Mouse (Mus musculus) hindbrain, embryonic 13.5 days (tissue): ENCODE measurements around the gene Castor2. TPM values are rescaled to one million over a fixed set of nuclear protein-coding genes. Genes with fewer than 3 reads are reported as not detected.

ENCODE experiments used
- ATAC-seq: fragments of 200-750 bp; cut with Nextera tagmentation; 2 replicates; pipeline ENCODE4 v1.8.0; 2017; ENCODE audit warnings: moderate TSS enrichment; ENCODE audit not compliant: low FRiP score
- H3K27ac ChIP-seq: fragments of 300-500 bp; sonication (generic); 2 replicates; pipeline ENCODE4 v1.5.1; 2015; ENCODE audit warnings: inconsistent platforms, mild to moderate bottlenecking, moderate library complexity
- H3K27me3 ChIP-seq: fragments of 300-500 bp; sonication (generic); 2 replicates; pipeline ENCODE4 v1.6.1; 2015; ENCODE audit warnings: mild to moderate bottlenecking, inconsistent platforms
- H3K36me3 ChIP-seq: fragments of 300-500 bp; sonication (generic); 2 replicates; pipeline ENCODE4 v1.6.1; 2015; ENCODE audit warnings: mild to moderate bottlenecking, inconsistent platforms
- H3K4me1 ChIP-seq: fragments of 300-500 bp; sonication (generic); replicated peaks from 2 replicates; pipeline ENCODE4 v1.6.1; 2015; ENCODE audit warnings: inconsistent platforms
- H3K4me2 ChIP-seq: fragments of 300-500 bp; sonication (generic); 2 replicates; pipeline ENCODE4 v1.6.1; 2015; ENCODE audit warnings: inconsistent platforms, mild to moderate bottlenecking, moderate library complexity
- H3K4me3 ChIP-seq: fragments of 300-500 bp; sonication (generic); 2 replicates; pipeline ENCODE4 v1.5.1; 2015; ENCODE audit warnings: mild to moderate bottlenecking, inconsistent platforms
- H3K9ac ChIP-seq: fragments of 300-500 bp; sonication (generic); 2 replicates; pipeline ENCODE4 v1.6.1; 2015; ENCODE audit warnings: mild to moderate bottlenecking, inconsistent platforms
- H3K9me3 ChIP-seq: fragments of 300-500 bp; sonication (generic); 2 replicates; pipeline ENCODE4 v1.6.1; 2016; ENCODE audit warnings: inconsistent platforms
- WGBS: fragments of 180-500 bp; shearing (Covaris S2); methylation state at CpG from one replicate; pipeline ENCODE4 v1.1.7; 2015; 5-methylcytosine and 5-hydroxymethylcytosine counted together
- polyA plus RNA-seq: library from polyadenylated mRNA; unstranded; fragments of >200 nt; fragmentation: Nextera tagmentation; extraction: Ambion mirVana; gene quantifications from 2 replicates; pipeline ENCODE4 v1.2.1, GENCODE M21; 2015

The Castor2 gene
- polyA plus RNA-seq, 1 experiment from 2014 or later: 29.3 TPM

DNA sequence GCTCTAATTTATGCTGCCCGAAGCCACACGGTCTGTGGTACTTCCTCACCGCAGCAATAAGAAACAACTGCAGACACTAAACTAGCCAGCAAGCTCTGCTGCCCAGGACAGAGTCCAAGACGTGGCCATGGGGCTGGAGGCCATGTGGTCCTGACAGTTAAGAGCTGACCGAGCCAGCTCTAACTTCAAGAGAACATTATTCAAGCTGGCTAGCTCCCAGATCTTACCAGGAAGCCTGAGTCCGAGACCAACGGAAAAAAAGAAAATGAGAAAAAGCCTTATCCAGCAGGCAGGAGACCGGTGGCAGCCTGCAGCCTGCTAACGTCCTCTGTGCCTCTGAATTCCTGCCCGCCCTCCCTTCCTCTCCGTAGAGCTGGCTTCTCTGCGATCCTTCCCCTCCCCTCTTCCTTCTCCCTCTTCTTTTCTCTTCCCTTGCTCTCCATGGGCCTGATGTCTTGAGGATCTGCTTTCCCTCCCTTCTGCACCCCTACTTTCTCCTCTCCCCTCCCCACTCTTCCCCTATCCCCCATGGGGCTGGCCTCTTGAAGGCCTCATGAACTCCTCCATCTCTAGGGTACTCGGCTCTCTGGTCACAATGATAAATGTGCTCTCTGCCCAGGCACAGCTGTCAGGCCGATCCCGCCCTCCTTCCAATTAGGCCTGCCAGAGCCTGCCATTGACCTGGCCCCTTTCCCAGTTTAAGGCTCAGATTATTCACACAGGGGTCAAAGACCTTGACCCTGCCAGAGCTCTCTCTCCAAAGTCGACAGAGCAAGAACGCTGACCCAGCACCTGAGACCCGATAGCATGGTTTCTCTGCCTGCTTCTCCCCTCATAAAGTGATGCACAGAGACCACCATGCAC, 18.6 kb upstream of the Castor2 start:
- Histone ChIP-seq H3K4me2 (no peak overlapping the region), H3K27ac (no peak overlapping the region)
- ATAC-seq: no peak

DNA sequence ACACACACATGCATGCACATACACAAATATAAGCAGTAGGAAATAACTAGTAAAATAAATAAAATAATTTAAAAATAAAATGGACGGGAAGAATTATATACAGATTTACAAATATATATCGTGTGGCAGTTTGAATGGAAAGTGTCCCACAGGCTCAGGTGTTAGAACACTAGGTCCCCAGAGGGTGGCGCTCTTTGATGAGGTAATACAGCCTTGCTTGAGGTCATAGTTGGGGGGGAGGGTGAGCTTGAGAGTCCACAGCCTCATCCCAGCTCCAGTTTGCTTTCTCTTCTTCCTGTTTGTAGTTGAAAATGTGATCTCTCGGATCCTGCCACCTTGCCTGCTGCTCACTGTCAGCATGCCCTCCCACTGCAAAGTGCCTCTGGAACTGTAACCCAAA, 14.3 kb upstream of the Castor2 start:
- H3K27me3 ChIP-seq: 0 out of 2 replicates have a peak, but pooled peaks cover 3% of the 10 kb centered on the region
- WGBS: 74% methylated on average over 4 of the region's 4 CpGs
- no peak for ATAC-seq
- H3K4me1 ChIP-seq: peaks cover 13% of the 10 kb centered on the region
- no peak overlapping the region for H3K4me3 ChIP-seq
- no peaks in the 10 kb centered on the region for H3K9me3 ChIP-seq
- no peaks in the 10 kb centered on the region for H3K36me3 ChIP-seq
- H3K4me2 ChIP-seq: no peak overlapping the region
- H3K9ac ChIP-seq: no peak overlapping the region
- no peak overlapping the region for H3K27ac ChIP-seq

More for the DNA sequence above, 18.6 kb upstream of the Castor2 start:
- H3K27me3 ChIP-seq: 0 out of 2 replicates have a peak, but pooled peaks cover 3% of the 10 kb centered on the region
- no peaks in the 10 kb centered on the region for H3K9me3 ChIP-seq
- 37% methylated on average over 18 of the region's 18 CpGs for WGBS
- H3K9ac ChIP-seq: 0 out of 2 replicates have a peak overlapping the region, but pooled peaks have one; percentile 8
- no peaks in the 10 kb centered on the region for H3K36me3 ChIP-seq
- H3K4me3 ChIP-seq: no peak overlapping the region
- peaks cover 13% of the 10 kb centered on the region for H3K4me1 ChIP-seq

DNA sequence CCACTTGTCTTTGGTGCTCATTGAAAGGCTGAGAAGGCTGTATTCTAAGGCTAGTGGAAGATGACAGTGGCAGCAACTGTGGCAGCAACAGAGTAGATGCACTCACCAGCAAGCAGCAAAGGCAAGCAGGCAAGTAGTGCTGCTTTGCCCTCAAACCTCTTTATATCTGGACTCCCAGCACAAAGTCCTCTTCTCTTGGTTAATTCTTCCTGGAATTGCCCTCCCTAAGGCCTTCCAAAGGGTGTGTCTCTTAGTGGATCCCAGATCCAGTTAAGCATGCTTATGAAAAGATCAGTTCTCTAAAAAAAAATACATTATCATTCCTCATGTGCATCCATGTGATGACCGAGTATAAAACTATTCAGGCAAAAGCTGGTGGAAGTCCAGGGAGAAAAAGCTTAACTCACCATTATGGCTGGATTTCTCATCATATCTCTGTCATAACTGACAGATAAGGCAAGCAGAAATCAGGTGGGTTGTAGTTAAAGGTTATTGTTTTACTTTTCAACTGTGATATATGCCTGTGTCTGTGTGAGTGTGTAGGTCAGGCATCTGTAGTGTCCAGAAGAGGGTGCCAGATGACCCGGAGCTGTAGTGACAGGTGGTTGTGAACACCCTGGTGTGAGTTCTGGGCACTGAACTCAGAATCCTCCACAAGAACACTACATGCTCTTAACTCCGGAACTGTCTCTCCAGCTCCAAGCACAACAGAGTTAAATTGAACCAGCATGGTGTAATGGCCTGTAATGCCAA, 13.4 kb upstream of the Castor2 start:
- H3K9me3 ChIP-seq: no peaks in the 10 kb centered on the region
- no peak overlapping the region for H3K4me3 ChIP-seq
- WGBS: 85% methylated on average over 3 of the region's 3 CpGs
- ATAC-seq: no peak
- 0 out of 2 replicates have a peak, but pooled peaks cover 3% of the 10 kb centered on the region for H3K27me3 ChIP-seq
- H3K9ac ChIP-seq: no peak overlapping the region
- no peaks in the 10 kb centered on the region for H3K36me3 ChIP-seq
- no peak overlapping the region for H3K4me2 ChIP-seq
- H3K4me1 ChIP-seq: peaks cover 4% of the 10 kb centered on the region
- no peak overlapping the region for H3K27ac ChIP-seq

DNA sequence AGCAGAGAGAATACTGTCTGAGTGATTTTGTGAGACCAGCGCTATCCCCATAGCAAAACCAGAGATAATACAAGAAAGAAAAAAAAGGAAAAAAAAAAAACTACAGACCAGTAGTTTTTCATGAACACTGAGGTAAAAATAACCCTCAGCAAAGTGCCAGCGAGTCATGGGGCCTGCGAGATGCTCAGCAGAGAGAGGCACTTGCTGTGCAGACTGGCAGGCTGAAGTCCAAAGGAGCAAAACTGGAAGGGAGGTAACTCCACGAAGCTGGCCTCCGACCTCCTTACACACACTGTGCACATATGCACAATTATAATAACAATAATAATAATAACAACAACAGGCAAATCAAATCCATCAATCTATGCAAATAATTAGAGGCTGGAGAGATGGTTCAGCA, 12.3 kb upstream of the Castor2 start:
- H3K9me3 ChIP-seq: no peaks in the 10 kb centered on the region
- 78% methylated on average over 5 of the region's 5 CpGs for WGBS
- H3K9ac ChIP-seq: no peak overlapping the region
- H3K4me2 ChIP-seq: no peak overlapping the region
- no peak overlapping the region for H3K4me3 ChIP-seq
- no peaks in the 10 kb centered on the region for H3K36me3 ChIP-seq
- H3K27ac ChIP-seq: no peak overlapping the region
- H3K27me3 ChIP-seq: 0 out of 2 replicates have a peak, but pooled peaks cover 3% of the 10 kb centered on the region
- ATAC-seq: no peak
- H3K4me1 ChIP-seq: no peaks in the 10 kb centered on the region

DNA sequence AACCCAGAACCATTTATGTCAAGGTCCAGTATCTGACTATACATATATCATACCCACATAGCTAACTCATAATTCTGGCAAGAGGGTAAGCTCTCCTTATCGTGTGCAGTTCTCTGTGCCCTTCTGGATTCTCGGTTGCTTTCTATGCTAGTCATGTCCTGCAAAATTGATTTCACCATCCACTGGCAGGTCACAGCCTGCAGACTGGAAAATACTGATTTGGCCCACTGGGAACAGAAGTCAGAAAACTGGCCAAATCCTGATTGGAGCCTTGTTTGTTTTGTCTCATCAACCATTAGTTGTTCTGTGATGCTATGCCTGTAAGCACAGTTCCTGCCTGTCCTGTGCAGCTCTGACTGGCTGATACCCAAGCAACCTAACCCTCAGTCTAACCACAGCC, 3.7 kb upstream of the Castor2 start:
- no peak for ATAC-seq
- 89% methylated on average over 2 of the region's 2 CpGs for WGBS
- peaks cover 14% of the 10 kb centered on the region for H3K4me1 ChIP-seq
- no peaks in the 10 kb centered on the region for H3K27me3 ChIP-seq
- no peaks in the 10 kb centered on the region for H3K9me3 ChIP-seq
- no peaks in the 10 kb centered on the region for H3K36me3 ChIP-seq
- H3K27ac ChIP-seq: no peak overlapping the region
- H3K9ac ChIP-seq: no peak overlapping the region
- H3K4me2 ChIP-seq: no peak overlapping the region
- no peak overlapping the region for H3K4me3 ChIP-seq

DNA sequence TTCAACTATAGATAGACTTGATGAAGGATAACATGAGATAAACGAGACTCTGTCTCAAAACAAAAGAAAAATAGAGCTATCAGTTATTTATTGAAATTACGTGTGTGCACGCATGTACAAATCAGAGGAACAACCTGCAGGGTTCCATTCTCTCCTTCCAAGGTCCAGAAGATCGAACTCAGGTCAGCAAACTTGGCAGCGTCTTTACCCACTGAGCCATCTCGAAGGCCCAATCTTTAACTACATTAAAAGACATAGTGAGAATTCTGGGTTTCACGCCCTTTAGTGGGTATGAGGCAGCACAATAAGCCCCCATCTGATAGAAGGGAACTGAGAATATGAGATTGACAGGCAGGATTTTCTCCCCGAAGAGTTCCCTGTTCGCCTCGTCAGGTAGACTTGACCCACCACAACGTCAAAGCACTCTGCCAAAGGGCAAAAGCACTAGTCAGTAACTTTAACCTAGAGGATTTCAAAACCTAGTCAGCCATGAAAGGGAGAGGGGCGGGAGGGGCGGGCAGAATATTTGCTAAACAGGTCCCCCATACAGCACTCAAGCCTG, 1.1 kb upstream of the Castor2 start:
- WGBS: 41% methylated on average over 13 of the region's 13 CpGs

DNA sequence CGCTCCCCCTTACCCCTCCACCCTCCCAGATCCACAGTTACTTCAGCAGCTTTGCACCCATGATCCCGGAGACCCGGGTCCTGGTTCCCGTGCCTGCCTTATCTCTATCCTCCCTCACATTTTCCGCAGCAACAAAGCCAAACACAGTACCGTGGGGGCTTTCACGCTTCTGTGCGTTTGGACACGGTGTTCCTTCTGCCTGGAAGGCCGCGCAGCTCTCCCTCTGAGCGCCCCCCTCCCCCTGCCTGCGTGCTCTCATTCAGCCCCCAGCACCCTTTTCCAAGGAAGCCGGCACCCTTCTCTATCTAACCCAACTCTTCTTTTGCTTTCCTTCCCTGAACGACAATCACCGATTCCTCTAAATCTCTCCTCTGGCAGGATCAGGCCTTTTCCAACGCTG, 535 bp upstream of the Castor2 start:
- H3K27me3 ChIP-seq: no peaks in the 10 kb centered on the region
- under 1% methylated on average over 16 of the region's 17 CpGs for WGBS

More for the DNA sequence above, 1.1 kb upstream of the Castor2 start:
- Histone ChIP-seq H3K9ac (peak overlapping the region; percentile 73), H3K9me3 (no peaks in the 10 kb centered on the region), H3K4me1 (peaks cover 36% of the 10 kb centered on the region), H3K4me2 (peak overlapping the region; percentile 74), H3K27ac (peak overlapping the region; percentile 78), H3K36me3 (no peaks in the 10 kb centered on the region; the same call in 1 of the 2 replicates), H3K4me3 (peak overlapping the region; percentile 83), H3K27me3 (no peaks in the 10 kb centered on the region)
- no peak for ATAC-seq

DNA sequence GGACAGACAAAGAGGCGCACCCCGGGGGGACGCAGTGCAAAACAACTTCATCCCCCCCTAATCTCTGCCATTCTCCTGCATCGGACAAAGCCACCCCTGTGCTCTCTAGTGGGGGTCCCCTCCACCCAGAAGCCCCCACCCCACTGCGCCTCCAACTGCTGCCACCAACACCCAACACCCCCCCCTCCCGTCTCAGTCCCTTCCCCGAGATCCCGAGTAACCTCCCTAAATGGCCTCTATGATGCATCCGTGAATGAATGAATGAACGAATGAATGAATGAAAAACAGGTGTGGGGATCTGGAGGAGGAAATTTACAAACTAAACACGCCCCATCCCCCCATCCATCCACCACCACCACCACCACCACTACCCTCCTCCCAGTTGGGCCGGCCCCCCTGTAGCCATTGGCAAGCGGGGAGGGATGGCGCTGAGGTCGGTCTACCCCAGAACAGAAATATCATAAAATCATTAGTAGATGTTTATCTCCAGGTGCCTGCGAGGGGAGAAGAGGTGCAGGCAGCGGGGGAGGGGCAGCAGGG, 791 bp downstream of the Castor2 start:
- Histone ChIP-seq H3K36me3 (peaks cover 7% of the 10 kb centered on the region), H3K27me3 (no peaks in the 10 kb centered on the region), H3K27ac (peak overlapping the region; percentile 95), H3K9ac (peak overlapping the region; percentile 90), H3K4me2 (peak overlapping the region; percentile 74), H3K9me3 (no peaks in the 10 kb centered on the region), H3K4me3 (peak overlapping the region; percentile 83), H3K4me1 (peaks cover 36% of the 10 kb centered on the region)
- under 1% methylated on average over 15 of the region's 17 CpGs for WGBS
- ATAC-seq: peak; percentile 55

More for the DNA sequence above, 535 bp upstream of the Castor2 start:
- peak; percentile 47 for ATAC-seq
- peaks cover 4% of the 10 kb centered on the region; the same call in 1 of the 2 replicates for H3K36me3 ChIP-seq
- H3K9ac ChIP-seq: peak overlapping the region; percentile 73
- peaks cover 36% of the 10 kb centered on the region for H3K4me1 ChIP-seq
- peak overlapping the region; percentile 74 for H3K4me2 ChIP-seq
- H3K27ac ChIP-seq: peak overlapping the region; percentile 78
- peak overlapping the region; percentile 83 for H3K4me3 ChIP-seq
- H3K9me3 ChIP-seq: no peaks in the 10 kb centered on the region

DNA sequence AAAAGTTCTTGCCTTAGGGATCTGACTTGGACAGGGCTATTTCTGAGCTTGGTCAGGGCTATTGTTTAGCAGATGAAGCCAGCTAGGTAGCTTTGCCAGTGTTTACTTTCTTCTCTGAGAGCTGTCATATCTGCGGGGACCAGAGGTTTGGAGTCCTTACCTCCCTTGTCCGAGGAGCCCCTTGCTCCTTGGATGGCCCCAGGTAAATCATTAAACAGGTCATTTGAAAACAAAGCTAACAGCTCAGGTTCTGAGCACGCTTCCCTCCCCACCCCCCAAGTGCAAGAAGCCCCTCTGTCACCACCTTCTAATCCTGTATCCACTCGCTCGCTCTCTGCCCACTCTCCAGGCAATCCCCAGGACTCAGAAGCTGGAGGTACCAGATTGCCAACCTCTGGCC, 1.8 kb downstream of the Castor2 start:
- Histone ChIP-seq H3K27me3 (no peaks in the 10 kb centered on the region), H3K9me3 (no peaks in the 10 kb centered on the region), H3K36me3 (peaks cover 17% of the 10 kb centered on the region), H3K9ac (peak overlapping the region; percentile 90), H3K27ac (0 out of 2 replicates have a peak overlapping the region, but pooled peaks have one; percentile 1), H3K4me1 (peaks cover 36% of the 10 kb centered on the region), H3K4me3 (peak overlapping the region; percentile 83), H3K4me2 (peak overlapping the region; percentile 74)
- ATAC-seq: no peak
- 52% methylated on average over 5 of the region's 5 CpGs for WGBS

DNA sequence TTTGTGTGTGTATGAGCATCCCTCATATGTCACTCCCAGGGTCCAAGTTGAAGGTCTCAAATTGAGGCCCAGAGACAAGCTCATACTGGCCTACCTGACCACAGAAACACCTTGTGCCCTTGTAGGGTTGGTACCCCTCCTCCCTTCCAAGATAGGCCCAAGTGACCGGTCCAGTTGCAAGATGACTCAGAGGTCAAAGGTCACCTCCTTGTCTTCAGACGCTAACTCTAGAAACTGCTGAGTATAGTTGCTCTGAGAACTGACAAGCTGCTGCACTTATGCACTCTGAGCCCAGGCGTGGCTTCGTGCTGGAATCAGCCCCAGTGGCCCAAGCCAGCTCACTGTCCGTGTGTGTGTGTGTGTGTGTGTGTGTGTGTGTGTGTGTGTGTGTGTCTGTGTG, 2.4 kb downstream of the Castor2 start:
- peak overlapping the region; percentile 83 for H3K4me3 ChIP-seq
- H3K27me3 ChIP-seq: no peaks in the 10 kb centered on the region
- peaks cover 36% of the 10 kb centered on the region for H3K4me1 ChIP-seq
- peaks cover 19% of the 10 kb centered on the region for H3K36me3 ChIP-seq
- peak overlapping the region; percentile 74 for H3K4me2 ChIP-seq
- no peak overlapping the region for H3K27ac ChIP-seq
- WGBS: 34% methylated on average over 5 of the region's 5 CpGs
- no peak for ATAC-seq
- H3K9ac ChIP-seq: peak overlapping the region; percentile 90
- H3K9me3 ChIP-seq: no peaks in the 10 kb centered on the region

DNA sequence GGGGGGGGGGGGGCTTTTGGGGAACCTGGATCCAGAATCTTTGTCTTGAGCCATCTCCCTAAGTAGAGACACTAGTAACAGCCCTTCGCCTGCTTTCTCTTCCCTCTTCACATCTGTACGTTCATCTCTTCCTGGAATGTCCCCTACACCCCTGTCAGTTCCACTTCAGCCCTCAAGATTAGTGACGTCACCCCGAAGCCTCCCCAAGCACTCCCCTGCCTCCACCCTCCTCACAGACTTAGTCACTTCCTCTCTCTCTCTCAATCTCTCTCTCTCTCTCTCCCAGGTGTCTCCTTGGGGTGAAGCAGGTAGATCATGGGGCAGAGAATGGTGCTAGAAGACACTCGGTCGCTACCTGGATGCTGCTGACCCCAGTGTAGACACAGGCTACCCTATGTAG, 3.2 kb downstream of the Castor2 start:
- peak overlapping the region; percentile 74 for H3K4me2 ChIP-seq
- H3K27ac ChIP-seq: no peak overlapping the region
- H3K36me3 ChIP-seq: peaks cover 20% of the 10 kb centered on the region
- peaks cover 36% of the 10 kb centered on the region for H3K4me1 ChIP-seq
- H3K9ac ChIP-seq: no peak overlapping the region
- H3K27me3 ChIP-seq: no peaks in the 10 kb centered on the region
- H3K9me3 ChIP-seq: no peaks in the 10 kb centered on the region
- no peak for ATAC-seq
- H3K4me3 ChIP-seq: no peak overlapping the region
- WGBS: 75% methylated on average over 6 of the region's 6 CpGs

DNA sequence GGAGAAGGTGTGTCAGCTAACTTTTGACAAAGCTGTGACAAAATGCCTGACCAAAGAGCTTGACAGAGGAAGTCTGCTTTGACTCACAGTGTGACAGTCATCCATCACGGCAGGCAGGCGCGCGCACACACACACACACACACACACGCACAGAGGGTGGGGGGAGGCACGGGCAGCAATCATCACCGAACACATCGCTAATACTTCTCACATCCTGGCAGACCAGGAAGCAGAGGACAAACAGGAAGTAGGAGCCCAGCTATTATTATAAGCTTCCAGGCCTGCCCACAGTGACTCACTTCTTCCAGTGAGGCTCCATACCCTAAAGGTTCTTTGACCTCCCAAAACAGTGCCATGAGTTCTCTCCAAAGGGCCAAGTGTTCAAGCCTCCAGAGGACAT, 6.3 kb downstream of the Castor2 start:
- H3K27ac ChIP-seq: no peak overlapping the region
- ATAC-seq: no peak
- H3K9me3 ChIP-seq: no peaks in the 10 kb centered on the region
- H3K9ac ChIP-seq: no peak overlapping the region
- H3K36me3 ChIP-seq: peaks cover 40% of the 10 kb centered on the region
- WGBS: 96% methylated on average over 8 of the region's 8 CpGs
- H3K4me3 ChIP-seq: no peak overlapping the region
- H3K4me2 ChIP-seq: no peak overlapping the region
- H3K27me3 ChIP-seq: no peaks in the 10 kb centered on the region
- H3K4me1 ChIP-seq: peaks cover 22% of the 10 kb centered on the region
